Mouse (Mus musculus): ENCODE data around the gene Pias4.

Gene Pias4

GRCm38 (mm10) chr10:81167200-81168086, at the start of gene Pias4:
Pias4 (minus strand) TSS chr10:81167923.
- in situ Hi-C loops (cut with MboI; ENCODE audit: unreplicated experiment in 2 of 2), result loop anchor here in 1 of 2 experiments (5.0 kb wide), 1 partner anchor 35 kb away; no protein-coding TSS in a partner anchor

- in situ Hi-C loops (cut with MboI; ENCODE audit: unreplicated experiment in 2 of 2), result loop anchor here in 1 of 2 experiments (25.0 kb wide), 1 partner anchor 945 kb away; no protein-coding TSS in a partner anchor
Observed at GRCm38 (mm10) chr10:81217267-81217666, 49.5 kb upstream of the Pias4 start.

GRCm38 (mm10) chr10:81216810-81217209, 49.1 kb upstream of the Pias4 start:
- in situ Hi-C loops (cut with MboI; ENCODE audit: unreplicated experiment in 2 of 2), result loop anchor here in 1 of 2 experiments (25.0 kb wide), 1 partner anchor 945 kb away; no protein-coding TSS in a partner anchor

GRCm38 (mm10) chr10:81216260-81216659, 48.5 kb upstream of the Pias4 start:
- in situ Hi-C loops (cut with MboI; ENCODE audit: unreplicated experiment in 2 of 2), result loop anchor here in 1 of 2 experiments (25.0 kb wide), 1 partner anchor 946 kb away; no protein-coding TSS in a partner anchor

- in situ Hi-C loops (cut with MboI; ENCODE audit: unreplicated experiment in 2 of 2), result loop anchor here in 1 of 2 experiments (25.0 kb wide), 1 partner anchor 952 kb away; no protein-coding TSS in a partner anchor
Observed at GRCm38 (mm10) chr10:81210154-81210553, 42.4 kb upstream of the Pias4 start.

- in situ Hi-C loops (cut with MboI; ENCODE audit: unreplicated experiment in 2 of 2), result loop anchor here in 1 of 2 experiments (25.0 kb wide), 1 partner anchor 958 kb away; no protein-coding TSS in a partner anchor
Observed at GRCm38 (mm10) chr10:81204137-81204536, 36.4 kb upstream of the Pias4 start.

- in situ Hi-C loops (cut with MboI; ENCODE audit: unreplicated experiment in 2 of 2), result loop anchor here in 1 of 2 experiments (25.0 kb wide), 1 partner anchor 959 kb away; no protein-coding TSS in a partner anchor
Observed at GRCm38 (mm10) chr10:81202978-81203720, 35.4 kb upstream of the Pias4 start.

- in situ Hi-C loops (cut with MboI; ENCODE audit: unreplicated experiment in 2 of 2), result loop anchor here in 1 of 2 experiments (25.0 kb wide), 1 partner anchor 960 kb away; no protein-coding TSS in a partner anchor
Observed at GRCm38 (mm10) chr10:81201807-81202758, 34.4 kb upstream of the Pias4 start, which contains the start of gene Nmrk2. Nmrk2 (minus strand) TSS chr10:81202051.

GRCm38 (mm10) chr10:81200605-81201287, 33.0 kb upstream of the Pias4 start:
- in situ Hi-C loops (cut with MboI; ENCODE audit: unreplicated experiment in 2 of 2), result loop anchor here in 1 of 2 experiments (25.0 kb wide), 1 partner anchor 962 kb away; no protein-coding TSS in a partner anchor

GRCm38 (mm10) chr10:81200141-81200540, 32.4 kb upstream of the Pias4 start:
- in situ Hi-C loops (cut with MboI; ENCODE audit: unreplicated experiment in 2 of 2), result loop anchor here in 1 of 2 experiments (25.0 kb wide), 1 partner anchor 962 kb away; no protein-coding TSS in a partner anchor

GRCm38 (mm10) chr10:81198990-81199389, 31.3 kb upstream of the Pias4 start:
- in situ Hi-C loops (cut with MboI; ENCODE audit: unreplicated experiment in 2 of 2), result loop anchor here in 1 of 2 experiments (5.0 to 10.0 kb wide), 2 partner anchors 88 to 356 kb away; partner anchors contain the start of gene Aes

- in situ Hi-C loops (cut with MboI; ENCODE audit: unreplicated experiment in 2 of 2), result loop anchor here in 1 of 2 experiments (5.0 to 10.0 kb wide), 2 partner anchors 89 to 357 kb away; partner anchors contain the start of gene Aes
Observed at GRCm38 (mm10) chr10:81198230-81198629, 30.5 kb upstream of the Pias4 start.

- in situ Hi-C loops (cut with MboI; ENCODE audit: unreplicated experiment in 2 of 2), result loop anchor here in 1 of 2 experiments (5.0 to 10.0 kb wide), 2 partner anchors 90 to 357 kb away; partner anchors contain the start of gene Aes
Observed at GRCm38 (mm10) chr10:81197305-81197704, 29.6 kb upstream of the Pias4 start.

GRCm38 (mm10) chr10:81196470-81197065, 28.8 kb upstream of the Pias4 start:
- in situ Hi-C loops (cut with MboI; ENCODE audit: unreplicated experiment in 2 of 2), result loop anchor here in 1 of 2 experiments (5.0 to 10.0 kb wide), 2 partner anchors 91 to 358 kb away; partner anchors contain the start of gene Aes

- in situ Hi-C loops (cut with MboI; ENCODE audit: unreplicated experiment in 2 of 2), result loop anchor here in 1 of 2 experiments (5.0 to 10.0 kb wide), 2 partner anchors 92 to 360 kb away; partner anchors contain the start of gene Aes
Observed at GRCm38 (mm10) chr10:81195300-81195699, 27.6 kb upstream of the Pias4 start.

GRCm38 (mm10) chr10:81193991-81194774, 26.5 kb upstream of the Pias4 start:
- in situ Hi-C loops (cut with MboI; ENCODE audit: unreplicated experiment in 2 of 2), result loop anchor here in 1 of 2 experiments (10.0 kb wide), 1 partner anchor 361 kb away; the partner anchor contains the start of gene Aes

Measured in v-Abl transformed pro-B cells (cell line).